Comparison of ENCODE assay signal across 9 mouse cellular contexts in the genomic region with DNA sequence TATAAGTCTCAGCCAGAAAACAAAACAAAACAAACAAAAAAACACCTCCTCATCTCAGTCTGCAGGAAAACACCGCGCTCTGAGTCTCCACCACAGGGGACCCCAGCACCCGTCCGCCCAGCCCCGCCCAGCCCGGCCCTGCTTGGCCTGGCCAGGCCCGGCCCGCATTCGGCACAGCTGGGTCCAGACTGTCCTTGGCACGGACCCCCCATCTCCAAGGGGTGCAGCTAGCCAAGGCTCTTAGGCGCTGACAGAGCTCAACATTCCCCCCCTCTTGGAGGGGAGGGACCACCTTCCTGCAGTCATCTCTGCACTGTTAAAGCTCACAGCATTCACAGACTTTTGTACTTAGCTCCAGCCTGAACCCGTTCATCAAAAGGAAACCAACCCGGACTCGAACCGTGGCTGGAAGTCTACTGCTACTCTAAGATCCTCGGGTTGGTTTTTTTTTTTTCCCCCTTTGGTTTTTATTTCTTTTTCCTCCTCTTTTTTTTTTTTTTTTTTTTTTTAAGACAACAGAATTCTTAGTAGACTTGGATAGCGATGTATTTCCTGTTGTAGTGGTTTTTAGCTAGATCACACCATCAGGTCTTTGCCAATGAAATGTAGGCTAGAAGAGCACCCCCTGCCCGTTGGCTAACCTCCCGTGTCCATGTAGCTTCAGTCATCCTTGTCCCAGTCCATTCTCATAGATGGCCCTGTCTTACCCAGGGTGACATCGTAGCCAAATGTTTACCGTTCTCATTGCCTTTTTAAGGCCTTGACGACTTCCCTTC. TPM values are rescaled to one million over a fixed set of nuclear protein-coding genes. Genes with fewer than 3 reads are reported as not detected.
DNase-seq lines count a peak whose midpoint lies in the region; ATAC-seq and TF ChIP-seq lines count a peak whose summit lies in the region.
"Had no signal": no experiment of that assay in that cellular context is flagged by ENCODE, and none has a peak within 500 bp of the region (broad histone marks: within the 10 kb centered on the region; RNA-seq: fewer than 3 reads in every experiment).

No protein-coding gene starts in this region.

- no peaks in the 10 kb centered on the region for H3K27me3 ChIP-seq in midbrain, postnatal 0 days (ENCODE audit: insufficient read depth, low read length)
- H3K27me3 ChIP-seq: stomach, embryonic 15.5 days had no signal

- peaks cover 6% of the 10 kb centered on the region; the same call in 1 of the 2 replicates for H3K36me3 ChIP-seq in midbrain, postnatal 0 days (ENCODE audit: insufficient read depth, low read length)

- no peak for ATAC-seq in midbrain, postnatal 0 days (ENCODE audit: low FRiP score)

- peak; percentile 57 for TF ChIP-seq CTCF in gastrocnemius, adult 2 months (IDR thresholded peaks at IDR 0.05)
- no peak for TF ChIP-seq CTCF in midbrain, postnatal 0 days (IDR thresholded peaks at IDR 0.05)

- H3K9me3 ChIP-seq in midbrain, postnatal 0 days (ENCODE audit: low read length): no peaks in the 10 kb centered on the region
- H3K9me3 ChIP-seq: stomach, embryonic 15.5 days had no signal

- H3K9ac ChIP-seq in midbrain, postnatal 0 days (replicated peaks; ENCODE audit: low read length, poor library complexity, severe bottlenecking): no peak overlapping the region
- H3K9ac ChIP-seq: stomach, embryonic 15.5 days had no signal

- H3K4me1 ChIP-seq in midbrain, postnatal 0 days (ENCODE audit: insufficient read depth, low read length): no peaks in the 10 kb centered on the region
- H3K4me1 ChIP-seq: stomach, embryonic 15.5 days had no signal

- peak; percentile 55 for DNase-seq in gastrocnemius, adult 2 months
- no peak for DNase-seq in gastrocnemius, postnatal 36 days
- DNase-seq in right cerebral cortex, postnatal 4 days: peak; percentile 30
- no peak for DNase-seq in right cerebral cortex, adult 18-20 months
- DNase-seq in cerebellum, postnatal 36 days: peak; percentile 41 to 46
- DNase-seq in lung, postnatal 10 days: peak; percentile 66
- no peak for DNase-seq in spleen, postnatal 36 days (ENCODE audit: low spot score in 2 of 2)
- DNase-seq in midbrain, postnatal 0 days (ENCODE audit: low spot score): no peak

- no peak overlapping the region for H3K4me3 ChIP-seq in gastrocnemius, adult 2 months
- no peak overlapping the region for H3K4me3 ChIP-seq in midbrain, postnatal 0 days (ENCODE audit: low read depth, low read length)
- H3K4me3 ChIP-seq: stomach, embryonic 15.5 days had no signal

- H3K27ac ChIP-seq in gastrocnemius, adult 2 months: no peak overlapping the region
- H3K27ac ChIP-seq in midbrain, postnatal 0 days (ENCODE audit: low read depth, low read length): no peak overlapping the region
- H3K27ac ChIP-seq: stomach, embryonic 15.5 days had no signal

- intact Hi-C loops in gastrocnemius, adult 2 months (cut with DNase I): no loop called here
- intact Hi-C loops in gastrocnemius, postnatal 36 days (cut with DNase I): loop anchor here (10.0 kb wide), 1 partner anchor 162 kb away; a partner anchor contains a TSS

- H3K4me2 ChIP-seq in midbrain, postnatal 0 days (ENCODE audit: low read depth, low read length, poor library complexity, severe bottlenecking): no peak overlapping the region
- H3K4me2 ChIP-seq: stomach, embryonic 15.5 days had no signal

- 62% methylated on average over 22 of the region's 22 CpGs for WGBS in midbrain, postnatal 0 days

RNA-seq across cellular contexts. Expression of a gene that starts 17.8 kb away (rescaled TPM):
- 10 to 100 TPM; 11.0 to 11.1 TPM for total RNA-seq in gastrocnemius, adult 2 months (2021)
- 10 to 100 TPM in 1 of 2 experiments, 1 to 10 TPM in 1; 9.5 to 12.6 TPM for total RNA-seq in gastrocnemius, postnatal 36 days (2021)
- total RNA-seq in midbrain, postnatal 0 days (2014; rRNA removed): 43.8 and 47.0 TPM in 2 replicates
- polyA plus RNA-seq in midbrain, postnatal 0 days (2015; fragmentation: Nextera tagmentation; extraction: Ambion mirVana): 47.0 and 53.3 TPM in 2 replicates

Comparison
In these comparisons a context has a peak if more than half of its experiments do, and no peak if none do; other contexts are left out.
1. DNase-seq: peak in gastrocnemius, adult 2 months (single experiment), right cerebral cortex, postnatal 4 days (single experiment), cerebellum, postnatal 36 days (2 of 2) and lung, postnatal 10 days (single experiment); none in gastrocnemius, postnatal 36 days (0 of 2), right cerebral cortex, adult 18-20 months (single experiment), spleen, postnatal 36 days (0 of 2) and midbrain, postnatal 0 days (single experiment).